Mouse (Mus musculus): ENCODE data around the gene Gm2888. TPM values are rescaled to one million over a fixed set of nuclear protein-coding genes. Genes with fewer than 3 reads are reported as not detected.
"Not testable (repeated sequence)": the region's sequence is repeated elsewhere in the genome, so short reads cannot be mapped to it uniquely, and the experiment has no call there.

Gm2888 gene
- total RNA-seq (2021): not detected
- long read RNA-seq, experiment 1: 0 reads
- long read RNA-seq, experiment 2: 0 reads

DNA sequence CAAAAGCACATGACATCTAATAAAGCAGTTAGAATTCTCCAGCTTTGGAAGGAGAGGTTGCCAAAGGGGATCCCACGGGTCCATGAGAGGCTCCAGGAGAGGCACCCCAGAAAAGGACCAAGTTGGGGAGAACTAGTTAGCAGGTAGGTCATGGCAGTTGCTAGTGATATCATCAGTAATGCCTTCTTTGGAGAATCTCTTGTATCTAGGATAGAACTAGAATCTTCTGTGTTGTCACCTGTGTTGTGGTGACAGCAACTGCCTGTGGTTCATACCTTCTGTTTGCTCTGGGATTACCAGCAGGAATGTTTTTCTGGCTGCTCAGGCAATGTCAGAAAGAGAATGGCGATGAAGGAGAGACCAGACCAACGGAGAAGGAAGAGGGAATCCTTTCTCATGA, at the start of gene Gm2888:
Gene Gm2888, plus strand, starts transcription at position 301 of the 400 bp plus-strand sequence.
- DNase-seq (ENCODE audit: low spot score in 2 of 2): not testable (repeated sequence)

DNA sequence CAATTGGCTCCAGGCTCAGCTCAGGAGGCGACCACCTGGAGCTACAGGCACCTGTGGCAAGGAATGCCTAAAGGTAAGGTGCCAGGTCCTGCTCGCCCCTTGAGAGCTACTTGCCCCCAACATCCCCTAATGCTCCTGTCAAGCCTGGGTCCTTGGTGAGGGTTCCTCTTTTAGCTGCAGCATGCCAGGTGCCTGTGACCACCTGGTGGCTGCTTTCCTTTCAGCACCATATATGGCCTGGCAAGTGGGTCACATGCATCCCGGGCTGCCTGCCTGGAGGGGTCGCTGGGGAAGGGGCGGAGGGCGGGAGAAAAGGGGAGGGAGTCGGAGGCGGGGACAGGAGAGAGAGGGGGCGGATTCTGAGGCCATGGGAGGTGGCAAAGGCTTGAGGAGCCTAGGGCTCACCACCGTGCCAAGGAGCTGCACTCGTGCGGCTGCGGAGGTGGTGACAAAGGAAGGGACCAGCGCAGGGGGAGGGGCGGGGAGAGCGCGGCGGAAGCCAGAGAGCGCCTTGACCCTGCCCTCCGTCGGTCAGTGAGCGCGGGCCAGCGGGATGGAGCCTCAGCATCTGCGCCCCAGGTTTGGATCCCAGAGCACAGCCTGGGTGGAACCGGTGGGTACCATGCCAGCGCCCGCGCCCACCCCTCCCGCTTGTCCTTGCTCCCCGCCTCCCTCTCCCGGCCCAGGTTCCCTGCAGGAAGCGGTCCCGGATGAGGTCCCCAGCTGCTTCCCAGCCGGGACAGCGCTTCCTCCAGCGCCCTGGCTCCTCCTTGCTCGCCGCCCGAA, 19.1 kb downstream of the Gm2888 start, which contains the start of gene Gm2897:
Gene Gm2897, plus strand, starts transcription at position 559 of the 786 bp plus-strand sequence.
- peak in 1 of 2 experiments; percentile 17 for DNase-seq (ENCODE audit: low spot score in 2 of 2)

DNA sequence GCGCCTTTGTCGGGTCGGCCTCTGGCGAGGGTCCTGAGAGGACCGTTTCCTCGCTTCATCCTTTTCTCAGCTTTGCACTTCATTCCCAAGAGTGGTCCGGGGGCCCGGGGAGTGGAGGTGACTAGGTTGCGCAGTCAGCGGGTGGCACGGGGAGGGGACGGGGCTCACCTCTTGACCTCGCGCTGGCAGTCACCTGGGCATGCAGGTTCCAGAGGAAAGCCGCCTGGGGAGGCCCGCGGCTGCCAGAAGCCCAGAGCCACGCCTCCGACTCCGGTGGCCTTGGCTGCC, 19.7 kb downstream of the Gm2888 start:
- peak in 1 of 2 experiments; percentile 17 for DNase-seq (ENCODE audit: low spot score in 2 of 2)

DNA sequence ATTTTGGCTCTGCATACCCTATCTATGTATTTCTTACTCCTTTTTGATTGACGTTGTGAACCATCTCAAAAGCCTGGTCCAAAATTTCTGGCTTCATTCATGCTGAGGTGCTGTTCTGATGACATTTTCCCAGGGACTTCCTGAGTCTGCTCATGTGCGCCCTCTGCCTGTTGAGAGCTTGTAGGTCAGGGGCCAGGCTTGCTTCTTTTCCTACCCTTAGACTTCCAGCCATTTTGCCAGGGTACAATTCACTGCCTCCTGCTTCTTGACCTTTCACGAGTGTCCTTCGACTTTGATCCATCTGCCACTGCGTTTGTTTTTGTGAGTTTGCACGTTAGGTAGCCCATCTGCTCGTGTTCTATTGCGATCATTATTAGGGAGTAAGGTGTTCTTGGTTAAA, 20.3 kb downstream of the Gm2888 start:
- DNase-seq (ENCODE audit: low spot score in 2 of 2): not testable (repeated sequence)

Other genes with a start within 250 kb of the Gm2888 start
- gene Gm2897, start 19.3 kb downstream of the Gm2888 start, total RNA-seq (2021): under 1 TPM in 1 of 2 experiments, not detected in 1; 0.30 TPM
- gene Gm10340, start 104.0 kb downstream of the Gm2888 start, total RNA-seq (2021): not detected
- not detected for gene Gm5795, start 158.3 kb downstream of the Gm2888 start, total RNA-seq (2021)
- gene D830030K20Rik, start 178.5 kb downstream of the Gm2888 start, total RNA-seq (2021): under 1 TPM in 1 of 2 experiments, not detected in 1; 0.48 TPM